Mouse (Mus musculus): ENCODE data around the gene Gm2042.
"Not testable (repeated sequence)": the region's sequence is repeated elsewhere in the genome, so short reads cannot be mapped to it uniquely, and the experiment has no call there.

DNA sequence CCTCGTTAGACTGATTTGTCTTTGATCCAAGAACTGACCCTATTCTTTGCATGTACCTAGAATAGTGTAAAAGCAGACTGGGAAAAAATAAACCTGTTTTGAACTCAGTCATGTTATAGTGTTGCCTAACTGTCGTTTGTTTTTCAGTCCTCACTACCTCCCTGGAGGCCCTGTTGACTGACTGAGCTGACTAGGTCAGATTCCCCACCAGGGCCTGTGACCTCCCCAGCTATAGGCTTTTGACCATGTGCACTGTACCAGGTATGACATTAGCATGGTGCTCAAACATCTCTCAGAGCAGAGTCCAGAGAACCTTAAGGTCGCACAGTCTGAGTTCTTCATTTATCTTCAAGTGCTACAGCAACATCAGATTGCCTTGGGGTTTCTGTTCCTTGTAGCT, 50.2 kb downstream of the Gm2042 start:
- not testable (repeated sequence) for TF ChIP-seq CTCF (IDR thresholded peaks at IDR 0.05; ENCODE audit: control insufficient read depth, insufficient read depth, low read length); POLR2A (IDR thresholded peaks at IDR 0.05; ENCODE audit: borderline replicate concordance, control insufficient read depth, low read depth, low read length)

Measured in bone marrow, adult 2 months (tissue).